Mouse (Mus musculus): Measurements from ENCODE around the gene Ap2b1. TPM values are rescaled to one million over a fixed set of nuclear protein-coding genes. Genes with fewer than 3 reads are reported as not detected.
"Not testable (repeated sequence)": the region's sequence is repeated elsewhere in the genome, so short reads cannot be mapped to it uniquely, and the experiment has no call there.

Ap2b1 gene
- polyA plus RNA-seq, 1 experiment, result 32.1 TPM

GRCm38 (mm10) chr11:83297816-83298215, 1.0 kb upstream of the Ap2b1 start:
- 58% methylated on average over 6 of the region's 6 CpGs for WGBS
- DNase-seq (ENCODE audit: low read depth, low spot score), result no peak

DNA sequence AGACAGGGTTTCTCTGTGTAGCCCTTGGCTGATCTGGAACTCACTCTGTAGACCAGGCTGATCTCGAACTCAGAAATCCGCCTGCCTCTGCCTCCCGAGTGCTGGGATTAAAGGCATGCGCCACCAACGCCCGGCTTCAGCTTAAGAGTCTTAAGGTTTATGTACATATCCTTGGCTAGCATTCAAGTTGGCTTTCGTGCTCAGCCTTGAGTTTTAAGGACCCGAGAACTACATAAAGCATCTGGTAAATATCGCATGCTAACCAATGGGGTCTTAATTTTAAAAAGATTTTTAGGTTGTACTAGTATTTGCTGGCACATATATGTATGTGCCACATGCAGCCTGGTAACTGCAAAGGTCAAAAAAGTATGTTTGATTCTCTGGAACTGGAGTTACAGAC, 900 bp downstream of the Ap2b1 start:
- DNase-seq (ENCODE audit: low read depth, low spot score), result no peak
- WGBS, result 74% methylated on average over 9 of the region's 9 CpGs

DNA sequence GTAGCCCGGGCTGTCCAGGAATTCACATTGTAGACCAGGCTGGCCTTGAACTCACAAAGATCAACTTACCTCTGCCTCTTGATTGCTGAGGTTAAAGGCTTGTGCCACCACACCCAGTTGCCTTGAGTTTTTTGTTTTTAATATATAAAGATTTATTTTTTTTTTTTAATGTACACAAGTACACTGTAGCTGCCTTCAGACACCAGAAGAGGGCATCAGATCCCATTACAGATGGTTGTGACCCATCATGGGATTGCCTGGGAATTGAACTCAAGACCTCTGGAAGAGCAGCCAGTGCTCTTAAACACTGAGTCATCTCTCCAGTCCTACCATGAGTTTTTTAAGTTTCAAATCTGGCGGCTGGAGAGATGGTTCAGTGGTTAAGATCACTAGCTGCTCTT, 2.6 kb downstream of the Ap2b1 start:
- no peak for DNase-seq (ENCODE audit: low read depth, low spot score)
- WGBS, result 66% methylated on average over 2 of the region's 2 CpGs

GRCm38 (mm10) chr11:83302124-83302523, 3.3 kb downstream of the Ap2b1 start:
- 4% methylated on average over 10 of the region's 10 CpGs for WGBS
- DNase-seq (ENCODE audit: low read depth, low spot score), result no peak

DNA sequence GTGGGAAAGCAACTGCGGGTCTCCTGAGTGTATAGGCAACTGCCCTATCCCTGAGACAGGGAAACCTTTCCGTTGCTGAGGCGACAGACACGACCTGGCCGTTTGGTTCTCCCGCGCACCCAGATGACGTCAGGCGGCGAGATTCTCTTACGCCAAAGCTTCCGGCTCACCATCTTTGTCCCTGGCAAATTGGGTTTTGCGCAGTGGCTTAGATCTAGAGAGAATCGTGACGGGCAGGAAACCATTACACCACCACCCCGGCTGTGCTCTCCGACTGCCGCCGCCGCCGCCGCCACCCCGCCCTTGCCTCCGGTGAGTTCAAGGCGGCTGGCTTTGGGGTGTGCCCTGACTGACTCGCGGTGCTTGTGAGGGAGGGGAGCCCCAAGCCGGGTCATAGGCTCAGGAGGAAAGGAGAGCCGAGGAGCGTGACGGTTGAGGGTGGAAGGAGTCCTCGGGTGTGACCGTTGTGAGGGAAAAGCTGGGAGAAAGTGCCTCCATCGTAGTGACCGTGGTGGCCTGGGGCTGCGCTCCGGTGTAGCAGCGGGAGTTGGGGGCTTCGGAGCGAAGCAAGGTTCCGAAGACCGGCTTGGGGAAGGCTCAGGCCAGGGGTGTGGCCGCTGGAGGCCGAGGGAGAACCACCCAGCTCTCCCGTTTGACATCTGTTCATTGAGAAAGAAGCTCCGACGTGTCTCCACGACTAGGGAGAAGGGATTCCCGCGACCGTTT, 3.9 kb downstream of the Ap2b1 start, which contains the start of gene Pex12:
Pex12 (minus strand) TSS at position 61 of the 726 bp plus-strand sequence.
- DNase-seq (ENCODE audit: low read depth, low spot score), result peak; percentile 96
- under 1% methylated on average over 51 of the region's 51 CpGs for WGBS

DNA sequence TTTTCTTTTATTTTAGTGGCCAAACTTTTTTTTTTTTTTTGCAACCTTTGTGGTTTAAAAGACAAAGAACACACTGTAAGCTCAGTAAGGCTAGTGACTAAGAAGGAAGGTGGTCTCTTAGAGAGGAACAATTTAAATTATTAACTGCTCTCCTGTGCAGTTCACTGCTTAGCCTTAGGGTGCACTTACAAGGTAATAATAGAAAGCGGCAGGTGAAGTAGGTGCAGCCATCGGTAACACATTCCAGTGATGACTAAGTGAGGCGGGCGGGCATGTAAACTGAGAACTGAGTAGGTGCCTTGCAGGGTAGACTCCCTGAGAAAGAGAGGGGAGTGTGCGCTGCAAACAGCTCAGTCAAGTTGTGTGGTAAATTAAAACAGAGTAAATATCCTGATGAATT, 4.9 kb downstream of the Ap2b1 start:
- no peak for DNase-seq (ENCODE audit: low read depth, low spot score)
- WGBS, result 22% methylated on average over 5 of the region's 5 CpGs

- DNase-seq (ENCODE audit: low read depth, low spot score), result no peak
- WGBS, result 82% methylated on average over 2 of the region's 2 CpGs
Observed at GRCm38 (mm10) chr11:83304485-83304884, 5.7 kb downstream of the Ap2b1 start.

DNA sequence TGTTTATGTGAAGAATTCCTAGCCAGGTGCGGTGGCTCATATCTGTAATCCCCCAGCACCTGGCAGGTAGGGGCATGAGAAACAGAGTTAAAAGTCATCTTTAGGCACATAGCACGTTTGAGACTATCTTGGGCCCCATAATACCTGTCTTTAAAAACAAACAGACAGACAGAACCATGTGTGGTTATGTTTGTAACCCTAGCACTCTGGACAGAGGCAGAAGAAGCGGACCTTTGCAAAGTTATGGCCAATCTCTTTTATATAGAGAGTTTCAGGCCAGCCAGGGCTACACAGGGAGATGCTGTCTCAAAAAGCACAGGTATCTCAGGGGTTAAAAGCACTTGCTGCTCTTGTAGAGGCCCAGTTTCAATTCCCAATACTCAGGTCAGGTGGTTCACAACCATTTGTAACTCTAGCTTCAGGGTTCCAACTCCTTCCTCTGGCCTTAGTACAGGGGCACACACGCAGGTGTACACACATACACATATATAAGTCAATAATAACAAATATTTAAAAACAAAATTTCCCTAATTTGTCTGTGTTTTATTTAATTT, 8.0 kb downstream of the Ap2b1 start:
- DNase-seq (ENCODE audit: low read depth, low spot score), result no peak
- 79% methylated on average over 4 of the region's 4 CpGs for WGBS

DNA sequence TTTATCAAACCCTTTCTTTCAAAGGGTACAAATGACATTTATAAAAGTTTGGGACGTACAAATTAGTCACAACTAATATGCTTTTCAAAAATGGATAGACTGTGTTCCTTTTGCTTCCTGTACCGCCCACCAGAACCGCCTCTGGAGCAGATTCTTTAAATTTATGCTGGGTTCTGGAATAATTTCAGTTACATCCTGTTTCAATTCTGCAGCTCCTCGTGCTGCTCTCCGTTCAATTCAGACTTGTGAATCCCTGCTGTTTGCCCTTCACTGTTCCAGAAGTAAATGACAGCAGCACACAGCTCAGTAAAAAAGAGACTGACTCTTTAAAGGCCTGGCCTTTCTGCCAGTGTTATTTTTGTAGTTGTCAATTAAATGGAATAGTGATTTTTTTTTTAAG, 13.6 kb downstream of the Ap2b1 start:
- 72% methylated on average over 5 of the region's 5 CpGs for WGBS
- no peak for DNase-seq (ENCODE audit: low read depth, low spot score)

GRCm38 (mm10) chr11:83319048-83319447, 20.2 kb downstream of the Ap2b1 start:
- 73% methylated on average over 4 of the region's 4 CpGs for WGBS
- no peak for DNase-seq (ENCODE audit: low read depth, low spot score)

DNA sequence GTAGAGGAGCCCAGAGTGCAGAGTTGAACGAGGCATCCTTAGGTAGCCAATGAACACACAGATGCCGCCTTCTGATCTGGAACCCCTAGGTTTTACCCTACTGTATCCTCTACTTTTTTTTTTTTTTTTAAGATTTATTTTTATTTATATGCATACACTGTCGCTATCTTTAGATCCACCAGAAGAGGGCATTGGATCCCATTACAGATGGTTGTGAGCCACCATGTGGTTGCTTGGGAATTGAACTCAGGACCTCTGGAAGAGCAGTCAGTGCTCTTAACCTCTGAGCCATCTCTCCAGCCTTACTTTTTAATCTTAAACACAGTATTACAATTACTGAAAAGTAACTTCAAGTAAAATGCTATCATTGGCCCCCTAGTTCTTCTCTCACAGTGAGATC, 27.9 kb downstream of the Ap2b1 start:
- WGBS, result 85% methylated on average over 3 of the region's 3 CpGs
- not testable (repeated sequence) for DNase-seq (ENCODE audit: low read depth, low spot score)

DNA sequence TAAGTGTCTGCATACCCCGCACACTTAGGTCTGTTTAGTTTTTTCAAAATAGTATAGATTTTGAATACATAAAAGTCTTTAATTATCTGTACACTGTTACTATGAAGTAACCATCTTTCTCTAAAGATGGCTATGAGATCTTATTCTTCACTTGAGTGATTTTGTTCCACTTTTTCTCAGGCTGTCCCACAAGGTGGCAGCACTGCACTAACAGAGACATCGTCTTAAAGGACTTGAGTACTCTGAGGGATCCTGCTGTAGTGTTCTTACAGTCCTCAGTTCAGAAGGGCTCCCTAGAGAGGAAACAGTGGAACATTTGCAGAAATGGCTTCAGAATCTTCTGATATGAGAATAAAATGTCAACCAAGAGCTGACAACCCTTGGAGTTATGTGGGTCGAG, 28.6 kb downstream of the Ap2b1 start:
- WGBS, result 63% methylated on average over 3 of the region's 3 CpGs
- DNase-seq (ENCODE audit: low read depth, low spot score), result peak; percentile 16

DNA sequence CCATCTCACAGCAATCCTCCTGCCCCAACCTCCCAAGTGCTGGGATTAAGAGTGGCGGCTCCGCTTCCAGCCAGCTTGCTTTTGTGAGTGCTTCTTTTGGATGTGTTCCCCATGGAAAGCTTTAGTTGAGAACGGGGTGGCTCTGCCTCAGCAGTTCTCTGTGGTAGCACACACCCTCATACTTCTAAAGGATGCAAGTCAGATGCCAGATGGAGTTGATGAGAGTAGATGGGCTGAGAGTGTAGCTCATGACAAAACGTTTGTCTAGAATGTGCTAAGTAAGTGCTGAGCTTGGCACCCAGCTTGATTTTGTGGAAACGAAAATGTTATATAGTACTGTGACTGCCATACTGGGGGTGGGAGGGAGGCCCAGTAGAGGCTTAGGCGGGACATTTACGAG, 37.0 kb downstream of the Ap2b1 start:
- WGBS, result 76% methylated on average over 7 of the region's 7 CpGs

DNA sequence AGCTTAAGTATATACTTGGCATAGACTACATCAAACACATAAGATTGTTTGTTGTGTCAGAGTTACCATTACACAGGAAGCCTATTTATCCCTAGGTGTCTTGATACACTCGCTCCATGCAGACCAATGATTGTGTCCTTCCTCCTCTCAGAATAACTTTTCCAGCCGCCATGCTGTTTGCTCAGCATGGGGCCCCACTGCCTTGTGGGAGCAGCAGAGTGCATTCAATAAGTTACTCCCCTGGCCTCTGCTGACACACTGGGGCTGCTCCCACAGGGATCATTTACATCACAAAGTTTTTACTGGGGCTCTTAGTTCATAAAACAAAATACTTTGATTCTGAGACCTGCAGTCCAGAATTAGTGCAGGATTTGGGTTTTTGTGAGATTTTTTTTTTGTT, 40.9 kb downstream of the Ap2b1 start:
- no peak for DNase-seq (ENCODE audit: low read depth, low spot score)
- WGBS, result 83% methylated on average over 2 of the region's 2 CpGs

More for the DNA sequence above, 37.0 kb downstream of the Ap2b1 start:
- no peak for DNase-seq (ENCODE audit: low read depth, low spot score)

DNA sequence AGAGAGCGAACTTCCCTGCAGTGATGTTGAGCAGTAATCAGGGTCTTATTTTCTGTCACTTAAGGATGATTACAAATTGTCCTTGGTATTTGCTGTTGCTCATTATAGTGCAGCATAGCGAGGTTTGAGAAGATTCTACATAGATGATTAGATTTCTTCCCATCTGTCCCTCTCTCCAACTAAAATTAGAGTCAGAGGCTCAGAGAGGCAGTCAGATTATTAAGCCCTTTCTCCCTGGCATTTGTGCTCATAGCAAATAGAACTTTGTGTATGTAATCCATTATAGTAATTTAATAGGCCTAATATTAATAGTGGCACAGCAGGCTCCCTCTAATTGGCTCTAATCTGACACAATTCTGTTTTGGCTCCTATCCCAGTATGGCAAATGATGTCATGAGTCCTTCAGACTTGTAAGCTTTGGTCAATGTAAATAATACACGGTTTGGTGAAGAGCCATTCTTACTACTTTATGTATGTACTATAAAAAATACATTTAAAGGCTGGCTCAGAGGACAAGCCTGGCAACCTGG, 43.0 kb downstream of the Ap2b1 start:
- WGBS, result 69% methylated on average over 3 of the region's 3 CpGs

GRCm38 (mm10) chr11:83355428-83355827, 56.6 kb downstream of the Ap2b1 start:
- WGBS, result 94% methylated on average over 5 of the region's 5 CpGs
- DNase-seq (ENCODE audit: low read depth, low spot score), result no peak

More for the DNA sequence above, 43.0 kb downstream of the Ap2b1 start:
- DNase-seq (ENCODE audit: low read depth, low spot score), result no peak

GRCm38 (mm10) chr11:83357421-83357820, 58.6 kb downstream of the Ap2b1 start:
- DNase-seq (ENCODE audit: low read depth, low spot score), result no peak
- WGBS, result 73% methylated on average over 3 of the region's 3 CpGs

- DNase-seq (ENCODE audit: low read depth, low spot score), result no peak
- WGBS, result 90% methylated on average over 6 of the region's 6 CpGs
Observed at GRCm38 (mm10) chr11:83364656-83365055, 65.8 kb downstream of the Ap2b1 start.

DNA sequence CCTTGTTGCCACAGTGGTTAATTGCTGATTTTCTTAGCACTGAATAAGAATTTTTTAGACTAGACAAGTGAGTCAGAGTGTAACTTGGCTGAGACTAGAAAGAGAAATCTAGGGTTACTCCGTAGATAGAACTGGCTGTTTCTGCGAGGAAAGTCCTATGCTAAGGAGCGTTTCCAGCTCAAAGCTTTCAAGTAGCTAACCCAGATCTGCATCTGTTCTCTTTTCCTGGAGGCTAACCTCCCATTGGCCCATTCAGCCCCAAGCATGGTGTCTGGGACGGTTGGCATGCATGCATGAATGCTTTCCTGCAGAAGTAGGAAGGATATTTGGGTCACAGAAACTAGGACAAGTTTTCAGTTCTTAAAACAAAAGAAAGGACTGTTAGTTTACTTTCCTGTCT, 72.4 kb downstream of the Ap2b1 start:
- 85% methylated on average over 4 of the region's 4 CpGs for WGBS
- no peak for DNase-seq (ENCODE audit: low read depth, low spot score)

DNA sequence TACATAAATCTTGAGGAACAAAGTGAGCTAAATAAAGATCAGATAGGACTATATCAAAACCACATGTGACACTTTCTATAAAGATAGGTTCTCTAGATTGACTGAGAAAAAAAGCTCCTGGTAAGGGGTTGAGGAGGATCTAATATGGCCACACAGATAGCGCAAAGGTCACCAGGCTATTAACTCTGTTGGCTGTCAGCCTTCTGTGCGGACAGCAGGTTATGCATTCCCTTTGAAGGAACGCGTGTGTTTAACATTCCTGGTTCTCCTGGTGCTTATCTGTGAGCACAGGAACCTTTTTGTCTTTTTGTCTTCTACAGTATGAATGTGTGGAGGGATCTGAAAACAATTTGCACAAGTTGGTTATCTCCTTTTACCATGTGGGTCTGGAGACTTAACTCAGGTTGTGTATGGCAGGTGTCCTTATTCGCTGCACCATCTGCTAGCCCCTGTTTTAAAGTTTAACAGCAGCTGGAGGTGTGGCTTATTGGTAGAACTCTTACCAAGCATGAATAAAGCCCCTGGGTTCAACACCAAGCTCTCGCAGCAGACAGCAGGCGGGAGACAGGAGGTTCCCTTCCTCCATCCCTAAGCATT, 81.0 kb downstream of the Ap2b1 start:
- WGBS, result 85% methylated on average over 7 of the region's 7 CpGs
- DNase-seq (ENCODE audit: low read depth, low spot score), result no peak
